In the genomic region with DNA sequence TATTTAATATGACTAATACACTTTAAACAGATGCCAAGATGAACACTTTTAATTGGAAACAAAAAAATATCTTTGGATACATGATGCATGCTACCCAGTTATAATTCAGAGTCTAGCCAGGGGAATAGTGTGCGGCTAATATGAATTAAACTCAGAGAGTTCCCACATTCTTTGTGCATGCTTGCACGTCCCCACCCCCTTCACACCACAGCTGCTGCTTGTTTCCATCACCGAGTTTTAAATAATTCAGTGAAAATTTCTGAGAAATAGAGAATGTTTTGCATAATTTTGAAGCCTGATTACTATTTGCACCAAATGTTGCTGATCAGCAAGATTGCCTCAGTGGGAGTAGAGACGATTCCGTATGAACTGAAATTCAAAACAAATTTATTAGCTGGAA, we compare ENCODE assay signal across 13 mouse cellular contexts.
DNase-seq lines count a peak whose midpoint lies in the region; ATAC-seq and TF ChIP-seq lines count a peak whose summit lies in the region.
"Had no signal": no experiment of that assay in that cellular context is flagged by ENCODE, and none has a peak within 500 bp of the region (broad histone marks: within the 10 kb centered on the region; RNA-seq: fewer than 3 reads in every experiment).

No protein-coding gene starts in this region.

- no peaks in the 10 kb centered on the region for H3K9me3 ChIP-seq in kidney, embryonic 15.5 days (replicated peaks)
- no peaks in the 10 kb centered on the region for H3K9me3 ChIP-seq in forebrain, embryonic 14.5 days (replicated peaks; ENCODE audit: control insufficient read depth, low read length)
- H3K9me3 ChIP-seq: hindbrain, embryonic 12.5 days; limb, embryonic 15.5 days had no signal

- no peak overlapping the region for H3K27ac ChIP-seq in kidney, embryonic 15.5 days
- no peak overlapping the region for H3K27ac ChIP-seq in forebrain, embryonic 14.5 days (ENCODE audit: low read depth, low read length)
- no peak overlapping the region for H3K27ac ChIP-seq in cerebellum, adult 2 months (ENCODE audit: insufficient read depth, low read length)
- H3K27ac ChIP-seq: hindbrain, embryonic 12.5 days; limb, embryonic 15.5 days; stomach, postnatal 0 days had no signal

- H3K4me3 ChIP-seq in kidney, embryonic 15.5 days (replicated peaks), result no peak overlapping the region
- no peak overlapping the region for H3K4me3 ChIP-seq in forebrain, embryonic 14.5 days (ENCODE audit: low read depth, low read length)
- H3K4me3 ChIP-seq in cerebellum, adult 2 months (replicated peaks; ENCODE audit: insufficient read depth, low read depth, low read length), result no peak overlapping the region
- H3K4me3 ChIP-seq: hindbrain, embryonic 12.5 days; limb, embryonic 15.5 days had no signal

- TF ChIP-seq POLR2A in cerebellum, adult 2 months (IDR thresholded peaks at IDR 0.05; ENCODE audit: borderline replicate concordance, insufficient read depth, low read length), result no peak

- peak; percentile 22 to 28 for DNase-seq in kidney, postnatal 4 days
- peak; percentile 84 for DNase-seq in forebrain, embryonic 14.5 days (ENCODE audit: low spot score)
- peak; percentile 59 for DNase-seq in layer of hippocampus, adult 9-11 months
- peak; percentile 50 to 61 for DNase-seq in right cerebral cortex, adult 2 months (ENCODE audit: low spot score in 2 of 2)
- DNase-seq in MN1 (ENCODE audit: low spot score), result no peak
- DNase-seq in urinary bladder, adult 2 months (ENCODE audit: low spot score), result no peak
- no peak for DNase-seq in cerebellum, adult 2 months
- DNase-seq: cerebellum, adult 8-10 months had no signal

- no peaks in the 10 kb centered on the region for H3K36me3 ChIP-seq in kidney, embryonic 15.5 days
- H3K36me3 ChIP-seq in forebrain, embryonic 14.5 days (ENCODE audit: control insufficient read depth, insufficient read depth, low read length), result no peaks in the 10 kb centered on the region
- H3K36me3 ChIP-seq: hindbrain, embryonic 12.5 days; limb, embryonic 15.5 days had no signal

- no peak for TF ChIP-seq CTCF in cerebellum, adult 2 months (IDR thresholded peaks at IDR 0.05; ENCODE audit: borderline replicate concordance, insufficient read depth, low read depth, low read length)

- ATAC-seq in kidney, embryonic 15.5 days (replicated peaks; ENCODE audit: low FRiP score), result no peak
- ATAC-seq in forebrain, embryonic 14.5 days, result peak; percentile 88; the same call in 1 of the 2 replicates

- no peaks in the 10 kb centered on the region for H3K4me1 ChIP-seq in kidney, embryonic 15.5 days
- no peaks in the 10 kb centered on the region for H3K4me1 ChIP-seq in forebrain, embryonic 14.5 days (ENCODE audit: control insufficient read depth, insufficient read depth, low read length)
- H3K4me1 ChIP-seq in cerebellum, adult 2 months (ENCODE audit: control insufficient read depth, insufficient read depth, low read length), result no peaks in the 10 kb centered on the region
- H3K4me1 ChIP-seq: hindbrain, embryonic 12.5 days; limb, embryonic 15.5 days had no signal

- no peak overlapping the region for H3K9ac ChIP-seq in kidney, embryonic 15.5 days
- H3K9ac ChIP-seq in forebrain, embryonic 14.5 days (ENCODE audit: low read length), result no peak overlapping the region
- H3K9ac ChIP-seq: hindbrain, embryonic 12.5 days; limb, embryonic 15.5 days had no signal

- 77% methylated on average over 5 of the region's 5 CpGs for WGBS in kidney, embryonic 15.5 days
- 44% methylated on average over 5 of the region's 5 CpGs for whole genome bisulfite sequencing in forebrain, embryonic 14.5 days
- 41% methylated on average over 5 of the region's 5 CpGs for WGBS in cerebellum, adult 2 months

- no peak overlapping the region for H3K4me2 ChIP-seq in kidney, embryonic 15.5 days
- H3K4me2 ChIP-seq in forebrain, embryonic 14.5 days (ENCODE audit: low read length), result no peak overlapping the region
- H3K4me2 ChIP-seq: heart, embryonic 11.5 days; hindbrain, embryonic 12.5 days; limb, embryonic 15.5 days had no signal

- H3K27me3 ChIP-seq in kidney, embryonic 15.5 days, result no peaks in the 10 kb centered on the region
- no peaks in the 10 kb centered on the region for H3K27me3 ChIP-seq in forebrain, embryonic 14.5 days (replicated peaks; ENCODE audit: control insufficient read depth, insufficient read depth, low read length)
- H3K27me3 ChIP-seq in cerebellum, adult 2 months (ENCODE audit: control insufficient read depth, insufficient read depth, low read length), result no peaks in the 10 kb centered on the region
- H3K27me3 ChIP-seq: hindbrain, embryonic 12.5 days; limb, embryonic 15.5 days had no signal

Comparison
In these comparisons a context has a peak if more than half of its experiments do, and no peak if none do; other contexts are left out.
1. DNase-seq: peak in kidney, postnatal 4 days (2 of 2), forebrain, embryonic 14.5 days (single experiment), layer of hippocampus, adult 9-11 months (single experiment) and right cerebral cortex, adult 2 months (2 of 2); none in MN1 (single experiment), urinary bladder, adult 2 months (single experiment) and cerebellum, adult 2 months (0 of 2).